Comparison of ENCODE assay signal across 27 mouse cellular contexts in genomic region chr1:87913356-87913755, GRCm38 (mm10).
DNase-seq lines count a peak whose midpoint lies in the region; ATAC-seq and TF ChIP-seq lines count a peak whose summit lies in the region.
"Had no signal": no experiment of that assay in that cellular context is flagged by ENCODE, and none has a peak within 500 bp of the region (broad histone marks: within the 10 kb centered on the region; RNA-seq: fewer than 3 reads in every experiment).

No protein-coding gene starts in this region.

- H3K4me3 ChIP-seq in kidney, embryonic 15.5 days (replicated peaks) = no peak overlapping the region
- H3K4me3 ChIP-seq in liver, embryonic 13.5 days (replicated peaks) = no peak overlapping the region
- no peak overlapping the region for H3K4me3 ChIP-seq in liver, postnatal 0 days (ENCODE audit: low read depth, low read length)
- H3K4me3 ChIP-seq: gastrocnemius, adult 2 months; heart, adult 2 months; hindbrain, embryonic 13.5 days; midbrain, embryonic 13.5 days; neural tube, embryonic 13.5 days had no signal

- H3K4me1 ChIP-seq in kidney, embryonic 15.5 days = 0 out of 2 replicates have a peak, but pooled peaks cover 9% of the 10 kb centered on the region
- H3K4me1 ChIP-seq in liver, embryonic 13.5 days (replicated peaks) = peaks cover 34% of the 10 kb centered on the region
- H3K4me1 ChIP-seq in liver, postnatal 0 days (ENCODE audit: insufficient read depth) = peaks cover 14% of the 10 kb centered on the region
- H3K4me1 ChIP-seq: hindbrain, embryonic 13.5 days; midbrain, embryonic 13.5 days; neural tube, embryonic 13.5 days had no signal

- DNase-seq in heart, adult 11 months = peak; percentile 30
- DNase-seq in heart, postnatal 14 days = no peak
- DNase-seq in kidney, adult 11 months = no peak
- no peak for DNase-seq in liver, embryonic 13.5 days
- DNase-seq in liver, postnatal 0 days = no peak
- DNase-seq in brain, adult 2 months (ENCODE audit: low read depth, low spot score) = peak; percentile 72
- no peak for DNase-seq in cerebellum, postnatal 25 days
- DNase-seq: adrenal gland, postnatal 14 days; cerebellum, adult 18-20 months; cerebellum, postnatal 10 days; gastrocnemius, adult 2 months; gastrocnemius, postnatal 36 days; heart, adult 2 months; heart, postnatal 4 days; kidney, postnatal 4 days; layer of hippocampus, adult 9-11 months; right cerebral cortex, postnatal 4 days; thymus, adult 18-20 months; thymus, postnatal 25 days had no signal

- H3K9ac ChIP-seq in kidney, embryonic 15.5 days = no peak overlapping the region
- no peak overlapping the region for H3K9ac ChIP-seq in liver, embryonic 13.5 days
- no peak overlapping the region for H3K9ac ChIP-seq in liver, postnatal 0 days (replicated peaks)
- H3K9ac ChIP-seq: hindbrain, embryonic 13.5 days; midbrain, embryonic 13.5 days; neural tube, embryonic 13.5 days had no signal

- no peak for ATAC-seq in kidney, embryonic 15.5 days (replicated peaks; ENCODE audit: low FRiP score)
- ATAC-seq in liver, embryonic 13.5 days (ENCODE audit: low read depth) = no peak
- no peak for ATAC-seq in liver, postnatal 0 days
- ATAC-seq: forebrain, embryonic 14.5 days; inflammation-experienced regulatory T-cells, adult 6 months; midbrain, embryonic 13.5 days had no signal

- no peak for TF ChIP-seq EP300 in liver, postnatal 0 days (IDR thresholded peaks at IDR 0.05; ENCODE audit: low read depth)

- peak overlapping the region; percentile 51; the same call in 1 of the 2 replicates for H3K27ac ChIP-seq in kidney, embryonic 15.5 days
- peak overlapping the region; percentile 50 for H3K27ac ChIP-seq in liver, embryonic 13.5 days
- no peak overlapping the region for H3K27ac ChIP-seq in liver, postnatal 0 days (ENCODE audit: low read depth)
- H3K27ac ChIP-seq: gastrocnemius, adult 2 months; heart, adult 2 months; hindbrain, embryonic 13.5 days; macrophage; midbrain, embryonic 13.5 days; neural tube, embryonic 13.5 days; stomach, postnatal 0 days had no signal

- no peaks in the 10 kb centered on the region for H3K27me3 ChIP-seq in kidney, embryonic 15.5 days
- no peaks in the 10 kb centered on the region for H3K27me3 ChIP-seq in liver, embryonic 13.5 days
- H3K27me3 ChIP-seq in liver, postnatal 0 days (ENCODE audit: insufficient read depth, low read length) = no peaks in the 10 kb centered on the region
- H3K27me3 ChIP-seq: hindbrain, embryonic 13.5 days; midbrain, embryonic 13.5 days; neural tube, embryonic 13.5 days had no signal

- TF ChIP-seq CTCF in liver, postnatal 0 days (IDR thresholded peaks at IDR 0.05; ENCODE audit: low read depth) = no peak

- intact Hi-C loops in heart, postnatal 14 days (cut with DNase I) = no loop called here

- no peak overlapping the region for H3K4me2 ChIP-seq in kidney, embryonic 15.5 days
- H3K4me2 ChIP-seq in liver, embryonic 13.5 days = no peak overlapping the region
- H3K4me2 ChIP-seq in liver, postnatal 0 days (ENCODE audit: low read depth, low read length) = no peak overlapping the region
- H3K4me2 ChIP-seq: hindbrain, embryonic 13.5 days; midbrain, embryonic 13.5 days; neural tube, embryonic 13.5 days had no signal

- H3K36me3 ChIP-seq in kidney, embryonic 15.5 days = peaks cover 44% of the 10 kb centered on the region
- peaks cover 22% of the 10 kb centered on the region for H3K36me3 ChIP-seq in liver, embryonic 13.5 days
- peaks cover 41% of the 10 kb centered on the region for H3K36me3 ChIP-seq in liver, postnatal 0 days (replicated peaks; ENCODE audit: insufficient read depth, low read length)

- no peaks in the 10 kb centered on the region for H3K9me3 ChIP-seq in kidney, embryonic 15.5 days (replicated peaks)
- H3K9me3 ChIP-seq in liver, embryonic 13.5 days (replicated peaks) = no peaks in the 10 kb centered on the region
- H3K9me3 ChIP-seq in liver, postnatal 0 days (ENCODE audit: low read length) = no peaks in the 10 kb centered on the region
- H3K9me3 ChIP-seq: hindbrain, embryonic 13.5 days; midbrain, embryonic 13.5 days; neural tube, embryonic 13.5 days had no signal

Comparison
In these comparisons a context has a peak if more than half of its experiments do, and no peak if none do; other contexts are left out.
1. DNase-seq: peak in heart, adult 11 months (single experiment) and brain, adult 2 months (single experiment); none in heart, postnatal 14 days (0 of 2), kidney, adult 11 months (single experiment), liver, embryonic 13.5 days (single experiment), liver, postnatal 0 days (single experiment) and cerebellum, postnatal 25 days (0 of 2).